Mouse (Mus musculus): ENCODE measurements around the gene Fcho2.
A peak's percentile ranks its signal among the peaks of the same experiment; 100 is the strongest.

Gene Fcho2

GRCm38 (mm10) chr13:98809087-98809486 is 6.2 kb downstream of the Fcho2 start:
- no peak for DNase-seq (ENCODE audit: low spot score in 2 of 2)

GRCm38 (mm10) chr13:98804480-98804879 is 10.8 kb downstream of the Fcho2 start:
- no peak for DNase-seq (ENCODE audit: low spot score in 2 of 2)

DNA sequence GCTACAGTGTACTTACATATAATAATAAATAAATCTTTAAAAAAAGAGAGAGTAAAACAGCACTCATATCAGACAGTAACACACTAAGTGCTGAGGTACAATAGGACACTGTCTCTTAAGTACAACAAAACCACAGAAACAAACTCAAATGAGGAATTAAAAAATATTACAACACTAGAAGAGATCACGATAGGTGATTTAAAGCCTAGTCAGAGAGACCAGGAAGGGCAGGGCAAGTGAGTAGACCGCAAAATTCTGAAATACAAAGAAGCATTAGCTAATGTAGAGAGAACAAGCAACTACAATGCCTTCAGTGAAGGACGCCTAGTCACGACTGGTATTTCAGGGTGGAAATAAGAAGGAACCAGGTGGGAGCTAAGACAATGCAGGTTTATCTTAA is 11.6 kb downstream of the Fcho2 start:
- no peak for DNase-seq (ENCODE audit: low spot score in 2 of 2)

- DNase-seq (ENCODE audit: low spot score in 2 of 2) = no peak
Observed at GRCm38 (mm10) chr13:98802957-98803356, 12.3 kb downstream of the Fcho2 start.

- DNase-seq (ENCODE audit: low spot score in 2 of 2) = no peak
Observed at GRCm38 (mm10) chr13:98795511-98795910, 19.7 kb downstream of the Fcho2 start.

DNA sequence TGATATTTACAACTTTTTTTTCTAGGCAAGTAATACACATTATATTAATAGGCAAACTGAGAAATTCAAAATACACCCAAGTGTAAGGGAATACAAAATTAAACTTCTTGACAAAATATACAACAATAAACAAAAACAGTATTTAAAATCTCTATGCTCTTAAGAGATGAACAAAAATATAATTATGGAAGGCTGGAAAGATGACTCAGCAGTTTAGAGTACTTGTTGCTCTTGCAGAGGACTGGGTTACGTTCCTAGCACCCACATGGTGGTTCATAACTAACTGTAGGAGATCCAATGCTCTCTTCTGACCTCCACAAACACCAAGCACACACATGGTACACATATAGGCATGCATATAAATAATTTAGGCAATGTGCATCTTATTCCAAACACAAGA is 22.4 kb downstream of the Fcho2 start:
- DNase-seq (ENCODE audit: low spot score in 2 of 2) = no peak

GRCm38 (mm10) chr13:98791693-98792092 is 23.6 kb downstream of the Fcho2 start:
- no peak for DNase-seq (ENCODE audit: low spot score in 2 of 2)

DNA sequence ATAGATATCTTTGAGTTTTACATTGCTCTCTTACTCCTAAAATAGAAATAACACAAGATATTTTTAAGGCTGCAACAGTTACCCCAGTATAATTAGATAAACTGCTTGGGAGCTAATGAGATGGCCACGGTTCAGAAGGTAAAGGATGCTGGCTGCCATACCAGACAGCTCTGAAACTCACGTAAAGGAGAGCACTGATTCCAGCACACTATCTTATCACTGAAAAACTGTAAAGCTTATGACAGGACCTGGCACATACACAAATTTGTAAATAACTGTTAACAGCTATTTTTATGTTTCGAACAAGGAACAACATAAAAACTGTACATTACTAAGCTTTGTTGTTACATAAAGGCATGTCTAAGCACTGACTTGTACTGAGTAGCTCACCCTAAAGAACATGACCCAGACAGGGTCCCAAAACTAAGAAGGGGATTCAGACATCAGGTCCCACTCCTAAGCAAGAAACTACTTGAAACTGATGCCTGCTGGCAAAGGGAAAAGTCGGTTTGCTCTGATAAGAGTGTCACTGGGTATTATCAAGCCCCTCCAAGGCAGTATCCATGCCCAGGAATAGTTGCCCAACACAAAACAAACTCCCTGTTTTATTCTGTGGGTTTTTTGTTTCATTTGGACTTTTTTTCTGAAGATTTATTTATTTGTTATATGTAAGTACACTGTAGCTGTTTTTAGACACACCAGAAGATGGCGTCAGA is 28.1 kb downstream of the Fcho2 start:
- DNase-seq (ENCODE audit: low spot score in 2 of 2) = no peak

GRCm38 (mm10) chr13:98777959-98778358 is 37.3 kb downstream of the Fcho2 start:
- no peak for DNase-seq (ENCODE audit: low spot score in 2 of 2)

- no peak for DNase-seq (ENCODE audit: low spot score in 2 of 2)
Observed at GRCm38 (mm10) chr13:98771484-98771883, 43.8 kb downstream of the Fcho2 start.

GRCm38 (mm10) chr13:98768329-98768728 is 46.9 kb downstream of the Fcho2 start:
- DNase-seq (ENCODE audit: low spot score in 2 of 2) = peak; percentile 44 to 51

GRCm38 (mm10) chr13:98761771-98762170 is 53.5 kb downstream of the Fcho2 start:
- no peak for DNase-seq (ENCODE audit: low spot score in 2 of 2)

DNA sequence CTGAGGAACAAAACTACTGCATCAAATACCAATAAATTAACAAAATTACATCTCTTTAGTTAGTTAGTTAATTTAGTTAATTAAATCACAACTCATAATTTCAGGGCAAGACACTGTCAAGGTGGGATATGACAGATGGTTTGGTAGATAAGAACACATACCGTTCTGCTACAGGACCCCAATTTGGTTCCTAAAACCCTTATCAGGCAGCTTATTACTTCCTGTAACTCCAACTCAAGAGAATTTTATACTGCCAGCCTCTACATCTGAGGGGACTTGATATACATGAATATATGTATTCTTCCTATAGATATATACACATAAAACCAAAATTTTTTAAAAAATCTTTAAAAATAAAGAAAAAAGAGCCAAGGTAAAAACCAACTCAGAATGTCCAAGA is 59.4 kb downstream of the Fcho2 start:
- no peak for DNase-seq (ENCODE audit: low spot score in 2 of 2)

DNA sequence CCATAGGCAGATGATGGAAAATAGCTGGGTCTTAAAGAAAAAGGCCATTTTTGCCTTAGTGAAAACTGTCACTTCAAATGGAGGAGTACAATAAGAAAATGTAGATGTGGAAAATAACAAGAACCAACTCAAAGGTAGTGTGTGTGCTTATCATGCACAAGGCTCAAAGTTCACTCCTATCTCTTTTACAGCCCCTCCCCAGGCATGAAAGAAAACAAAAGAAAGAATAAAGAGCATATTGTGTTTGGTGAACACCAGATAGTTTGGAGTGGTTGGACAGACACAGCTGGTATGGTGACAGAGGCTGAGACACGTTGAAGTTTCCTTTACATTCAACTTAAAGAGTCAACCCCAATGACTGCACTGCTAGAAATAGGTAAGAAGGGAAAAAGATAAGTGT is 70.6 kb downstream of the Fcho2 start:
- no peak for DNase-seq (ENCODE audit: low spot score in 2 of 2)

DNA sequence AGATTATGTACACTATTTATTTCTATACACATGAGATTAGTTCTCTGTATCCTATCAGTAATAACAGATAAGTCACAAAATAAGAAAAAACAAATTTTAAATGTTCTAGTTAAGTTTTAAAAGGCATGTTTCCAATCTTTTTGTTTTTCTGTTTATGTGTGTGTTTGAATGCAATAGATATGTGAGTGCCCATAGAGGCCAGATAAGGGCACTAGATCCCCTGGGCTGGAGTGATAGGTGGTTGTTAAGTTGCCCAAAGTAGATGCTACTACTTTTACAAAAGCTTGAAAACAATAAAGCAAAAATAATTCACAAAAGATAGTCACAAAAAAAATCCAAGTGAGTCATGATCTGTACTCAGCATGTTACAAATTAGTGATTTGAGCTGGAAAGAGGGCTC is 71.4 kb downstream of the Fcho2 start:
- DNase-seq (ENCODE audit: low spot score in 2 of 2) = no peak

GRCm38 (mm10) chr13:98743214-98743613 is 72.0 kb downstream of the Fcho2 start:
- DNase-seq (ENCODE audit: low spot score in 2 of 2) = no peak

DNA sequence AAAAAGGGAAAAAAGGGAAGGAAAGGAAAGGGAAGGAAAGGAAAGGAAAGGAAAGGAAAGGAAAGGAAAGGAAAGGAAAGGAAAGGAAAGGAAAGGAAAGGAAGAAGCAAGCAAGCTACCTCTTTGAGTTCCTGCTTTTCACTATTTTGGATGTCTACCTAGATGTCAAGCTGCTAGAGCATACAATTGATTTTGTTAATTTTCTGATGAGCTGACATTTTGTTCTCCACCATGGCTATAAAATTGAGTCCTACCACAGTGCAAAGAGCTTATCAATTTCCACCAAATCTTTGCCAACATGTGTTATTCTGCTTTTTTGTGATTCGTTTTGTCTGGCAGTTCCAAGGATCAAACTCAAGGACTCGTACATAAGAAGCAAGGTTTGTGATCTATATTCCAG is 77.0 kb downstream of the Fcho2 start:
- no peak for DNase-seq (ENCODE audit: low spot score in 2 of 2)

DNA sequence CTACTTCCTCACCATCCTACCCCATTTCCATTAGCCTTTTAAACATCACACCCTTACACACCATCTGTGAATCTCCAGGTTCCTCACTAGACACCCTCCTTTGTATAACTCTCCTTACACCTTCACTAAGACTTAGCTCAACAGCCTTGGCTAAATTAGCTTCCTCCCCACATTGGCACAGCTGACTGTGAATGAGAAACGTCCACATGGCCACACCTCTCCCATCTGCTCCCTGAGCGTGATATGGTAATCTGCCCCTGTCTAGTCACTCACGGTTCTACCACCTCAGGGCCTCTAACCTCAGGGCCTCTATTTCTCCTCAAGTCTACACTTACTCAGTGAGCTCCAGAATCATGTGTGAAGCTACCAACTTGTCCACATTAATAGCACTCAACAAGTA is 82.0 kb downstream of the Fcho2 start:
- DNase-seq (ENCODE audit: low spot score in 2 of 2) = no peak

- DNase-seq (ENCODE audit: low spot score in 2 of 2) = no peak
Observed at GRCm38 (mm10) chr13:98729271-98730062, 85.8 kb downstream of the Fcho2 start.

DNA sequence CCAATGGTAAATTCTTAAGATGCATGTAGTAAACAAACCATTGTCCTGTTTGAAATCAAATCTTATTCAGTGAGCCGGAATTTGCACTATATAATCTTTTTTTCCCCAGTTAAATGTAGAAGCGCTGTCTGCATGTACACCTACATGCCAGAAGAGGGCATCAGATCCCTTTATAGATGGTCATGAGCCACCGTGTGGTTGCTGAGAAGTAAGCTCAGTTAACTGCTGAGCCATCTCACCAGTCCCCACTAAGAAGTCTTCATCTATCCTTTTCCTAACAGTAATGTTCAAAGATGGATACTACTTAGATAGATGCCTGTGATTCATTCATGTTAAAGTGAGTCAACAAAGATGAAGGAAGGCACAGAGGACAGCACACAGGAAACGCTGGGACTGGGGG is 88.8 kb downstream of the Fcho2 start:
- DNase-seq (ENCODE audit: low spot score in 2 of 2) = peak; percentile 39 to 54

GRCm38 (mm10) chr13:98723430-98723829 is 91.8 kb downstream of the Fcho2 start:
- no peak for DNase-seq (ENCODE audit: low spot score in 2 of 2)

DNA sequence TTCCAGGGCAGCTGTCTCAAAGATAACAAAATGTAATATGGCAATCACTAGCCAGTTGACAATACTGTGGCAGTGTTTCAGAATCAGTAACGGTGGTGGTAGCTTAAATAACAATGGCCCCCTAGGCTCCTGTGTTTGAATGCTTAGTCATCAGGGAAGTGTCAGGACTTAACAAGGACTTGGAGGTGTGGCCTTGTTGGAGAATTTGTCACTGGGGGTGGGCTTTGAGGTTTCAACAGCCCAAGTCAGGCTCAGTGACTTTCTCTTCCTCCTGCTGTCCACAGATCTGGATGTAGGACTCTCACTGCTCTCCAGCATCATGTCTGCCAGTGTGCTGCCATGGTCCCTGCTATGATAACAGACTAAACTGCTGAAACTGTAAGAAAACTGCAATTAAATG is 93.0 kb downstream of the Fcho2 start:
- no peak for DNase-seq (ENCODE audit: low spot score in 2 of 2)

GRCm38 (mm10) chr13:98716176-98716575 is 99.1 kb downstream of the Fcho2 start:
- peak in 1 of 2 experiments; percentile 18 for DNase-seq (ENCODE audit: low spot score in 2 of 2)
